Mouse (Mus musculus) duodenum, adult 2 months (tissue): Measurements from ENCODE around the gene Nup93. TPM values are rescaled to one million over a fixed set of nuclear protein-coding genes. Genes with fewer than 3 reads are reported as not detected.

Source experiments
- polyA plus RNA-seq: library from polyadenylated mRNA; depleted of rRNA; stranded (reverse); fragments of >200 nt; gene quantifications from 2 replicates; pipeline ENCODE4 v1.2.3, GENCODE M21; 2012; ENCODE audit warnings: low replicate concordance; rRNA removed

Gene Nup93
- polyA plus RNA-seq = 4.1 and 6.2 TPM in 2 replicates

DNA sequence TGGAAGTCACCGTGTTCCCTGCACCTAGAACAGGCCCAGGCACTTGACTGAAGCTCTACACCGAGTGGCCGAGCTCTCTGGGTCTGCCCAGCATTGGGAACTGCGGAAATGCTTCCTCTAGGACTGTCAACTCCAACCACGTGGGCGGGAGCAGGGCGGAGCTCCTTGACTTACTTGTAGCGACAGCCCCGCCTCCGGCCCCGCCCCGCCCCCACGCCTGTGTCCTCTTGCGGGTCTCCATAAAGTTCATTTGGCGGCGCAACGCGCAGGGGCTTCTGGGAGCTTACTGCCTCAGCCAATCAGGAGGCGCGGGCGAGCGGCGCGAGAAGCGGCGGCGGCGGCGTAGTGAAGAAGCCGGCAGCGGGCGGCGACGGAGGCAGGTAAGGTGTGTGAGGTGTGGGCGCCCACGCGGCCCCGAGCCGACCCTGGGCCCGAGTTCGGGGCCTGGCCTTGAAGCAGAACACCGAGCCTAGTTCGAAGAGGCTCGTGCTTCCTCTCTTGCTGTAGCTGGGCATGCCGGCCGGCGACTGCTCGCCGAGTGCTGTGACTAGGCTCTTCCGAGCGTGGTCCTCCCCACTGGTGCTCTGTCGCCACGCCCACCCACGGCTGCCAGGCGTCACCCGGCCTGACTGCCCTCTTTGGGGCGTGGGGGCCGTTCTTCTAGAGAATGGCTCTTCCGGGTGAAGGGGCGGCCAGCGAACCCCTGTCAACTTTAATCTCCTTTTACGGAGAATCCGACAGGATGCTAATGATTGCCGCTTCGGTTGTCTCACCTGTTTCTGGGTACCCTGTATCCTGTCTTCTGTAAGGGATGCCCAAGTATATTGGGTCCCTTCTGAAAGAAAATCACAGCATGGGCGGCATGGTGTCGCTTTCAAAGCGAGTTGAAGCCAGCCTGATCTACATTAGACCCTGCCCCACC, at the start of gene Nup93:
Gene Nup93 (plus strand): TSS at position 313 of the 922 bp plus-strand sequence.

DNA sequence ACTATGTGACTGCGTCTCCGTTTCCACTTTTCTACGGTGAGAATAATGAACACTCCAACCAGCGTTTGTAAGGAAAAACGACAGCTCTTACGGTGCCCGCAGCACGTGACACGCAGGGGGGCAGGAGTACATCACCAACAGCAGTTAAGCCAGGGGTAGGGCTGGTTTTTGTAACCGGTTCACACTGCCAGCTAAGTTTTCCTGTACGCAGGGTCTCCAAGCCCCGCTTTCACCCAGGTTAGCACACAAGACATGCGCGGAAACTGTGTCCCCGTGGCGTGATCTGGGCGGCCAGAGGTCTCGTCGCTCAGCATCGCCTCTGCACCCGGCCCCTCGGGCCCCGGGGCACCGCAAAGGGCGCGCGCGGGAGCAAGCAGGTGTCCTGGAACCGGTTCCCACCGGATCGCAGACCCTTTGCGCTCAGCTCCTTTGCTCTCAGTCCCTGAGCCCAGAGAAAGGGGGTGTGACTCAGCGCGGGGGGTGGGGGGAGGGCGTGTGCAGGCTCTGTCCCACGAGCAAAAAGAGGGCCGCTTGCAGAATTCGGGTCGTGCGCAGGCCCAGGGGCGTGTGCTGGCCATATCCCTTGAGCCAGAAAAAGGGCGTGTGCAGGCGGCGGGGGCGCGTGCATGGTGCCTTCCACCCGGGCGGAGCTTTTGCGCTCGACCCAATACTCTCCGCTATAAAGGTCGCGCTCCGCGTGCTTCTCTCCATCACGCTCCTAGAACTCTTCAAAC, 42.1 kb upstream of the Nup93 start, which contains the start of gene Mt2:
Gene Mt2 (plus strand): TSS at position 590 of the 734 bp plus-strand sequence.

GRCm38 (mm10) chr8:94178857-94179712, 35.3 kb upstream of the Nup93 start, which contains the start of gene Mt1:
Mt1 (plus strand) TSS chr8:94179082.

GRCm38 (mm10) chr8:94328932-94329728, 114.8 kb downstream of the Nup93 start, which contains the start of gene Slc12a3:
Slc12a3 (plus strand) TSS chr8:94329201.

Other genes starting within 250 kb of the Nup93 start
- 50.2 and 92.0 TPM in 2 replicates for gene Amfr, start 201.7 kb upstream of the Nup93 start, polyA plus RNA-seq
- gene Nudt21, start 177.5 kb upstream of the Nup93 start, polyA plus RNA-seq = 90.2 and 110 TPM in 2 replicates
- gene Ogfod1, start 177.4 kb upstream of the Nup93 start, polyA plus RNA-seq = 1.3 and 1.6 TPM in 2 replicates
- gene Bbs2, start 115.6 kb upstream of the Nup93 start, polyA plus RNA-seq = 4.4 and 5.7 TPM in 2 replicates
- not detected in 2 replicates for gene Mt4, start 77.4 kb upstream of the Nup93 start, polyA plus RNA-seq
- gene Mt3, start 62.0 kb upstream of the Nup93 start, polyA plus RNA-seq = 1.6 and 2.2 TPM in 2 replicates
- 30.7 and 76.9 TPM in 2 replicates for gene Mt2, start 41.9 kb upstream of the Nup93 start, polyA plus RNA-seq
- 1,406 and 2,937 TPM in 2 replicates for gene Mt1, start 35.5 kb upstream of the Nup93 start, polyA plus RNA-seq
- gene Slc12a3, start 114.6 kb downstream of the Nup93 start, polyA plus RNA-seq = 0.08 and 0.12 TPM in 2 replicates
- gene Herpud1, start 171.9 kb downstream of the Nup93 start, polyA plus RNA-seq = 202 and 409 TPM in 2 replicates
- 2.8 and 4.5 TPM in 2 replicates for gene Nlrc5, start 219.8 kb downstream of the Nup93 start, polyA plus RNA-seq